Mouse (Mus musculus) MEL (cell line): Measurements from ENCODE around the gene Aarsd1.

ENCODE experiments used
- CTCF ChIP-seq, 3 experiments: IDR thresholded peaks in 2 of 3; conservative IDR thresholded peaks in 1 of 3; 2 replicates each; pipeline ENCODE4 v1.5.1; 2011 to 2012; ENCODE audit warnings: low read length in 3 of 3, low read depth in 2 of 3, mild to moderate bottlenecking in 2 of 3, improper control_type of control experiment in 1 of 3, inconsistent platforms in 1 of 3, mixed read lengths in 1 of 3, moderate library complexity in 1 of 3; ENCODE audit not compliant: control insufficient read depth in 1 of 3, insufficient read depth in 1 of 3, poor library complexity in 1 of 3, severe bottlenecking in 1 of 3
- E2F4 ChIP-seq: IDR thresholded peaks from 2 replicates; pipeline ENCODE4 v1.6.1; 2011; ENCODE audit warnings: low read depth, low read length, improper control_type of control experiment, borderline replicate concordance
- EP300 ChIP-seq, 2 experiments: IDR thresholded peaks; 2 replicates each; pipeline ENCODE4 v1.6.1; 2011; ENCODE audit warnings: improper control_type of control experiment in 2 of 2, low read length in 2 of 2, low read depth in 1 of 2, mild to moderate bottlenecking in 1 of 2
- JUND ChIP-seq: IDR thresholded peaks from 2 replicates; pipeline ENCODE4 v1.6.1; 2011; ENCODE audit warnings: low read depth, mild to moderate bottlenecking, improper control_type of control experiment, low read length
- MAFK ChIP-seq: IDR thresholded peaks from 2 replicates; pipeline ENCODE4 v1.6.1; 2011; ENCODE audit warnings: low read depth, mild to moderate bottlenecking, low read length, improper control_type of control experiment, borderline replicate concordance
- MYC ChIP-seq: IDR thresholded peaks from 2 replicates; pipeline ENCODE4 v1.6.1; 2011; ENCODE audit warnings: low read depth, mild to moderate bottlenecking, low read length, improper control_type of control experiment, moderate library complexity
- NELFE ChIP-seq: IDR thresholded peaks from 2 replicates; pipeline ENCODE4 v1.6.1; 2011; ENCODE audit warnings: low read depth, low read length, improper control_type of control experiment
- POLR2A ChIP-seq, 2 experiments: IDR thresholded peaks; 2 replicates each; pipeline ENCODE4 v1.6.1; 2011 to 2012; ENCODE audit warnings: low read length in 2 of 2, mild to moderate bottlenecking in 2 of 2, control low read depth in 1 of 2, improper control_type of control experiment in 1 of 2, low read depth in 1 of 2, moderate library complexity in 1 of 2; ENCODE audit not compliant: control insufficient read depth in 1 of 2, insufficient read depth in 1 of 2, poor library complexity in 1 of 2
- POLR2AphosphoS2 ChIP-seq: IDR thresholded peaks from 2 replicates; pipeline ENCODE4 v1.6.1; 2011; ENCODE audit warnings: low read length, improper control_type of control experiment
- UBTF ChIP-seq: IDR thresholded peaks from 2 replicates; pipeline ENCODE4 v1.6.1; 2012; ENCODE audit warnings: low read depth, mild to moderate bottlenecking, inconsistent platforms, low read length, improper control_type of control experiment, moderate library complexity, borderline replicate concordance; ENCODE audit not compliant: insufficient read depth

DNA sequence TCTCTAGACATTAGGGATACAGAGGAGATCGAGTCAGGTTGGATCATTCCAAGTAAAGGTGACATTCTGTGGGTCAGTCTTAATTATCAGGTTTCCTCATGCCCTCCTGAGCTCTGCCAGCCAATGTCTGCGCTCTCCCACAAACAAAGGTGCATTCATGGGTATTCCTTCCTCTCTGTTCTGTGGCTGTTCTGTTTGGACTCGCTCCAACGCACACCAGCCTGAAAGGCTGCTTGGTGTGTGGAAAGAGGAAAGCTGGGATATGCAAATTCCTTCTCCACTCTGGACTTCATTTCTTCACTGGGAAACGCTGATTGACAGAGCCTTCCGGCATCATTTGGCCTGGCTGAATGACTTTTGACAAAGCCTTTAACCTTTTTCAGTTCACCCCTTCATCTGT lies 37.3 kb upstream of the Aarsd1 start:
- TF ChIP-seq POLR2A (IDR thresholded peaks at IDR 0.05; ENCODE audit: control insufficient read depth in 1 of 2, insufficient read depth in 1 of 2, low read depth in 1 of 2, low read length in 2 of 2, poor library complexity in 1 of 2) (no peak), POLR2AphosphoS2 (no peak), CTCF (IDR thresholded peaks at IDR 0.05 in 2 of 3, conservative IDR thresholded peaks at IDR 0.05 in 1 of 3; ENCODE audit: control insufficient read depth in 1 of 3, insufficient read depth in 1 of 3, low read depth in 2 of 3, low read length in 3 of 3, poor library complexity in 1 of 3, severe bottlenecking in 1 of 3) (no peak), E2F4 (no peak), NELFE (no peak), EP300 (IDR thresholded peaks at IDR 0.05; ENCODE audit: low read depth in 1 of 2, low read length in 2 of 2) (no peak), JUND (no peak), UBTF (no peak), MAFK (no peak), MYC (no peak)
